Mouse (Mus musculus) 416B (cell line): ENCODE results near the gene Bckdk.

Experiments
- DNase-seq: peaks from one replicate; pipeline ENCODE4 v3.0.0; 2011; ENCODE audit warnings: low read depth

Gene Bckdk

DNA sequence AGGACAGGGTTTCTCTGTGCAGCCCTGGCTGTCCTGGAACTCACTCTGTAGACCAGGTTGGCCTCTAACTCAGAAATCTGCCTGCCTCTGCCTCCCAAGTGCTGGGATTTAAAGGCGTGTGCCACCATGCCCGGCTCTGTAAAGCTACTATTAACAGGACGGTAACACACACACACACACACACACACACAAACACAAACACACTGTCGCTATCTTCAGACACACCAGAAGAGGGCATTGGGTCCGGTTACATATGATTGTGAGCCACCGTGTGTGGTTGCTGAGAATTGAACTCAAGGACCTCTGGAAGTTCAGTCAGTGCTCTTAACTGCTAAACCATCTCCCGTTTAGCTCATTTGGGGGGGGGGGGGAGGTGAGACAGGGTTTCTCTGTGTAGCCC, 8.0 kb upstream of the Bckdk start:
- DNase-seq = peak; percentile 39

DNA sequence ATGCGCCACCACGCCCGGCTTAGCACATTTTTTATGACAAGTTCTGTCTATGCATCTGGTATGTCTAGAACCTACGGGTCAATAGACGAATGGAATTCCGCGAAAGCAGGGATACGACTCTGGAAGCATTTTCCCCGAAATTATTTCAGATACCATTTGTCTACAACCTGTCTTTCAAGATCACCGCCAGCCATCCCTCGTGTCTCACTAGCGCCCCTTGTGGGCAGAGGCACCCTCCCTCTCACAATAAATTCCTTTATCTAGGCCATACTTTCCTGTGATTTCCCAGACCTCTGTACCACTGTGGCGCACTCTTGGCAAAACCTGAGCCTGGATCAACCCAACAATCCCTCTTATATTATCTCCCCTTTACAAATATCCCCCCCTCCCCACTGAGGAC, 7.5 kb upstream of the Bckdk start:
- DNase-seq = peak; percentile 74

DNA sequence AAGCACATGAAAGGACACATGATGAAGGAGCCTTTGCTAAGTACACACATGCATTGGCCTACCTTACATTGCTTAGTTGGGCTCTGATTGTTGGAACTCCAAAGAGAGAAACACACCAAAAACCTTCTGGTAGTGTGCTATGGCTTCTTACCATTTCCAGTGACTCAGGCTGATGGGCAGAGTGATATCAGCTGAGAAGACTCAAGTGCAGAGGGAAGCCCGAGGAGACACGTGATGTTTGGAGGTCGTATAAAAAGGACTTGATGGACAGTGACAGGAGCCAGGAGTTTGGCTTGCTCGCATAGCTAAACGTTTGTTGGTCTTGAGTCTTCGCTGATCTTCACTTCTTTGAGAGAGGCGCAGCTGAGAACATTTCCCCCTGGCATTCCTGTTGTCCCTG, 6.3 kb upstream of the Bckdk start:
- no peak for DNase-seq

DNA sequence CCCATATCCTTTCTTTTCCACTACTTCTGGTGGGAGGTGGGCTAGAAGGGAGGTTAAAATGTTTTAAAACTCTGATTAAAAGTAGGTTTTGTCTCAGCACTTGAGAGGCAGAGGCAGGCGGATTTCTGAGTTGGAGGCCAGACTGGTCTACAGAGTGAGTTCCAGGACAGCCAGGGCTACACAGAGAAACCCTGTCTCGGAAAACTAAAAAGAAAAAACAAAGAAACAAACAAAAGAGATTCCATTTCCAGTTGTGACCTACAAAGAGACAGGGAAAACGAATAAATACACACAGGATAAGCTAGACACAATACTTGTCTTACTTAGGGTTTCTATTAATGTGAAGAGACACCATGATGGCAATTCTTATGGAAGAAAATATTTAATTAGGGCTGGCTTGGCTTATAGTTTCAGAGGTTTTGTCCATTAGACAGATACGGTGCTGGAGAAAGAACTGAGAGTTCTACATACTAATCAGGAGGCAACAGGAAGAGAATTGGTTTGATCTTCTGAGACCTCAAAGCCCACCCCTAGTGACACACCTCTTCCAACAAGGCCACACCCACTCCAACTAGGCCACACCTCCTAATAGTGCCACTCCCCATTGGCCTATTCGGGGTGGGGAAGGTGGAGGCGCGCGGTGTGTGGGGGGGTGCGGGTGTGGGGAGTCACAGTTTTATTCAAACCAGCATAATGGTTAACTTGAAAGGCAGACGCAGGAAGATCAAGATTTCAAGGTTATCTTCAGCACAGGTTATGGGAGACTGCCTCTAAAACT, 5.5 kb upstream of the Bckdk start:
- no peak for DNase-seq

DNA sequence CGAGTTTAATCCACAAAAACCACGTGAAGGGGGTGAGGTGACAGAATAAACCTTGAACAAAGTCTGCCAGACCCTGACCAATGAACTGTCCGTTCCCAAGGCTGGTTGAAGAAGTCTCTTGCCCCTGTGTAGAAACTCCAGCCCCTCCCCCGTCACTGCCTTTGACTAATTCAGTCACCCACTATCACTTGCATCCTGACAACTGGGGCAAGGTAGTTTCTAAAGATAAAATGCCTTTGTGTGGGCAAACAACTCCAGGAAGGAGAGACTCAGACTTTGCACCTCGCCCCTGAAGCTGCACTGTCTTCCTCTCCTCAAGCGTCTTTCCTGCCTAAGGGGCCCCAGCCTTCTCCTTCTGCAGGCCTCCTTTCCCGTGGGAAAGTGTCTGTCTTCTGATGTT, 3.9 kb upstream of the Bckdk start:
- no peak for DNase-seq

GRCm38 (mm10) chr7:127901772-127902171, 2.1 kb upstream of the Bckdk start:
- no peak for DNase-seq

GRCm38 (mm10) chr7:127907939-127908338, 4.1 kb downstream of the Bckdk start:
- no peak for DNase-seq

DNA sequence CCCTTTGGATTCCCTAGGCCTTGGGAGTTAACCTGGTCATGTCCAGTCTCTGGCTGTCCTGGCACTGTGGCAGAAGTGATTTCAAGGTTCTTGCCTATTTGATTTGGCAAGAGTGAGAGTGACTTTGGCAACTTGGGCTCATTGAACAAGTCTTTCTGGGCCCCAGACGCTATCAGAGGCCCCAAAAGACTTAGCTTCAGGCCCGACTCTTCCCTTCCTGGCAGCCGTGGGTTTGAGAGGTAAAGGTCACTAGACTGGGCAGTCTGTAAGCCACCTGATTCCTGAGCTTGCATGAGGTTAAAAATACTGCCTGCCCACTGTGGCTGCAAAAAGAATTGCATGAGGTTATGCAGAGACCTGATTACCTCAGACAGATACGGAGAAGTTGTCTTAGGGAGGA, 4.8 kb downstream of the Bckdk start:
- no peak for DNase-seq

DNA sequence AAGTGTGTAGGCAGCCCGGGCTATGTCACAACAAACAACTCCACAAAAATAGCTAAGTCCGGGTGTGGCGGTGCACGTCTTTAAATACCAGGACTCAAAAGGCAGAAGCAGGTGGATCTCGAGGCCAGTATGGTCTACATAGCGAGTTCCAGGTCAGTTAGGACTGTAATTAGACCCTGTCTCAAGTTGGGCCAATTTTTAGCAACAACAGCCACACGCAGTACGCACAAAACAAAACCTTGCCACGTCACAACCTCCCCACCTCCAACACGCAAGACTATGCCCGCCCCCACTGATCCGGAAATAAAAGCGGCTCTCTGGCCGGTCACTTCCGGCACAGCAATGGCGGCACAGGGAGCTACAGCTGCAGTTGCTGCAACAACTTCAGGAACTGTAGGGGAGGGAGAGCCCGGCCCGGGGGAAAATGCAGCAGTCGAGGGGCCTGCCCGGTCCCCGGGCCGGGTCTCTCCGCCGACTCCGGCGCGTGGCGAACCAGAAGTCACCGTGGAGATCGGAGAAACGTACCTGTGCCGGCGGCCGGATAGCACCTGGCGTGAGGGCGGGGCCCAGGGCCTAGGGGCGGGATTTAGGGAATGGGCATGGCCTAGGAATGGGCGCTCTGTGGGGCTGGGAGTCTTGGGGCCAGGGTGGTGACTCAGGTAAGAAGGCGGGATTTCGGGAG, 8.4 kb downstream of the Bckdk start, which contains the start of gene Kat8:
Gene Kat8 (plus strand): TSS at position 327 of the 682 bp plus-strand sequence.
- peak; percentile 95 for DNase-seq

DNA sequence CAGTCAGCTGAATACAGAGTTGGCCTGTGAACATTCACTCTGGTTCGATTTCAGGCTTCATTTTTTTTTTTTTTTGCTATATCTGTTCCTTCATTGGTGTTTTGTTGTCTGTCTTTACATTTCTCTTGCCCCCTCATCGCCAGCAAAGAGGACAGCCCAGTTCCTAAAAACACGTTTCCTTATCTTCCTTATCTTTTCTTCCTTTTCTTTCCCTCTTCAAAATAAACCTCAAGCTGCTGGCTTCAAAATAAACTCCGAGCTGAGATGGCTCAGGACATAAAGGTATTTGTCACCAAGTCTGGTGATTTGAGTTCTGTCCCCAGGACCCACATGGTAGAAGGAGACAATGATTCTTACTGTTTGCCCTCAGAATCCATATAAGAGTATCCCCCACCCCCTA, 9.1 kb downstream of the Bckdk start:
- DNase-seq = no peak

- DNase-seq = peak; percentile 72
Observed at GRCm38 (mm10) chr7:127915293-127915692, 11.4 kb downstream of the Bckdk start.

DNA sequence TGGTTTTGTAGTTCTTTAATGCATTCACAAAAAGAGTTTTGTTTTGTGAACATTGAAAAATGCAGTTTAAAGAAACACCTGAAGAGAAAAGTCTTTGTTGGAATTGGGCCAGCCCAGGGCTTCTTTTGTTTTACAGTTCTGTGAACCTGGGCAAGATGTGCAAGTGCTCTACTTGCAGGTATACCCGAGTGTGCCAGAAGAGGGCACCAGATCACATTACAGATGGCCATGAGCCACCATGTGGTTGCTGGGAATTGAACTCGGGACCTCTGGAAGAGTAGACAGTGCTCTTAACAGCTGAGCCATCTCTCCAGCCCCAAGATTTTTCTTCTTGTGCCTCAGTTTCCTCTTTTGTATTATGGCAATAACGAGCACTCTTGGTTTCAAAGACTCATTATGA, 14.3 kb downstream of the Bckdk start:
- DNase-seq = peak; percentile 81

GRCm38 (mm10) chr7:127919290-127919689, 15.4 kb downstream of the Bckdk start:
- peak; percentile 58 for DNase-seq

DNA sequence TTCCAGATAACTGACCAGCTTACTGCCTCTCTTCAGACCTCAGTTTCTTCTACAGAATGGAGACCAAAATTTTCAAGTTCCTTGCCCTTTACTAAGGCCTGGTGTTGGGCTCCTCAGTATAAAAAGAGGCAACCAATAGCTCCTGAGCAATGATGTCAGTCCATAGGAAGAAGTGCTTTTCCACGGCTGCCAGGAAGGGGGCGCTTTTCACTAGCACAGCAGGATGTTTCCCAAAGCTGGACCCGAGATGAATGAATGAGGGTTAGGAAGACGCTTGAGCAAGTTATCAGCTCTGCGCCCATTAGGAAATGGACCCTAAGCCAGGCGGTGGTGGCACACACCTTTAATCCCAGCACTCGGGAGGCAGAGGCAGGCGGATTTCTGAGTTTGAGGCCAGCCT, 17.6 kb downstream of the Bckdk start:
- peak; percentile 62 for DNase-seq

- DNase-seq = peak; percentile 70
Observed at GRCm38 (mm10) chr7:127922451-127923275, 18.8 kb downstream of the Bckdk start.

GRCm38 (mm10) chr7:127923714-127924113, 19.8 kb downstream of the Bckdk start:
- no peak for DNase-seq

GRCm38 (mm10) chr7:127925252-127925651, 21.4 kb downstream of the Bckdk start:
- DNase-seq = no peak

DNA sequence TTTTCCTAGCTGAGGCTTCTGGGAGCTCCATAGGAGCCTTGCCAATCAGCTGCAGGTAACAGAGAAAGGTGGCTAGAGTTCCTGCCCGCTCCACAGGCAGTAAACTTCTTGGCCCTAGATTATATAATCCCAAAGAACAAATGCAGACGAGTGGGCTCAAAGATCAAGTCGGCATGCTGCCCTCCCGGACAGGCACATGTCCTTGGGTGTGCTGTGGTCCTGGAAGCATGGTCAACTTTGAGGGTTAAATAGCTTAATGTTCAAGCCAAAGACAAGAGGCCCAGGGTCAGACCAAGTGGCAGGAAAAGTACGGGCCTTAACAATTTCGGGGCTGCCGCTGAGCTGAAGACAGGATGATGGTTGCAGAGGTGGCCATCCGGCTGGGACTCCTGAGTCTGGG, 22.2 kb downstream of the Bckdk start:
- no peak for DNase-seq

DNA sequence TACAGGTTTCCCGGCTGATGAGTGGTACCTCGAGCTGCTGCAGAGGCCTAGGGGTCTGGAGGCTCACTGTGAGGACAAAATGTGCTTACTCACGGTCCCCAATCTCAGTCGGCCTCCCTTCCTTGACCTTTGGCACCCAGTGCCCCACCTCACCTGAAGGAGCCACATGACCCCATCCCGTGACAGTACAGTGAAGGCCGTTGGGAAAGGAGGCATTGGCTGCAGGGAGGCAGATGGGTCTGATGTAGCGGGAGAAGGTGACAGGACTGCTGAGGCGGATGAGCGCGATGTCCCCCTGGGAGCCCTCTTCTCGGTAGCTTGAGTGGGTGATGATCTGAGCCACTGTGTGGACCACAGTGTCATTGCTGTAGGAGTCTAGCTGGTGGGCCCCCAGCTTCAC, 23.0 kb downstream of the Bckdk start:
- no peak for DNase-seq

- no peak for DNase-seq
Observed at GRCm38 (mm10) chr7:127927726-127928125, 23.8 kb downstream of the Bckdk start.

GRCm38 (mm10) chr7:127928596-127928995, 24.7 kb downstream of the Bckdk start:
- no peak for DNase-seq

DNA sequence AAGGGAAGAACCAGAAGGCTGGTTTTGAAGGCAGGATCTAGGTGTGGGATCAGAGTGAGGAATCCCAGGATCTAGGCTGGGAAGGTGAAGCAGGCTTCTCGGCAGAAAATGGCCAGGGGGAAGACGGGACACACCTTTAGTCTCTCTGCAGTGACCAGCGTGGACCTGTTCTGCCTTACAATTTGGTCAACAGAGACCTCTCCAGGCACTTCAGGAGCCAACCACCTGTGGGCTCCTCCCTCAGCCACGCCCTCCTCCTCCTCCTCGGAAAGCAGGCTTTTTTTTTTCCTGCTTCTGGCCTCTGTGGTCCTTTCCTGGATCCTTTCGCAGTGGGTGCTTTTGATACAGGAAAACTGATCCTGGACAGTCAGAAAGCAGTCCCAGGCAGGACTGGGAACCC, 26.0 kb downstream of the Bckdk start, which contains the start of gene Prss8:
Gene Prss8 (minus strand): TSS at position 182 of the 400 bp plus-strand sequence.
- no peak for DNase-seq

DNA sequence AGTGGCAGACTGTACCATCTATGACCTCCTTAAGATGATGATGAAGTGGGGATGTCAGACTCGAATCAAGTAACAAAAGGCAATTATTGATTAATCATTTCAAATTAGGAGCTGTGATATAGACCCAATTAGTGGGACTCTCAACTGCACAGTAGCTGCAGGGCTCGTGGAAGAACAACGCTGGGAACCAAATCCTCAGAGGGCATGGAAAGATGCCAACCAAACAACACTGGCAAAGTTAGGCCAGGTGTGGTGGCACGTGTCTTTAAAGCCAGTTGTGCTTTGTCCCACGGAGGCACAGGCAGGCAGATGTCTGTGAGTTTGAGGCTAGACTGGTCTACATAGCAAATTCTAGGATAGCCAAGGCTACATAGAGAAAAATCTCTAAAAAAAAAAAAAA, 26.8 kb downstream of the Bckdk start:
- no peak for DNase-seq
